Mouse (Mus musculus): Measurements from ENCODE around the gene Ankfn1. TPM values are rescaled to one million over a fixed set of nuclear protein-coding genes. Genes with fewer than 3 reads are reported as not detected.
A peak's percentile ranks its signal among the peaks of the same experiment; 100 is the strongest.

The Ankfn1 gene
- polyA plus RNA-seq, 1 experiment from 2014 or later, result 4.4 TPM

- H3K36me3 ChIP-seq (ENCODE audit: control insufficient read depth, insufficient read depth, low read length), result no peaks in the 10 kb centered on the region
- 61% methylated on average over 4 of the region's 4 CpGs for WGBS
- no peak overlapping the region for H3K4me2 ChIP-seq (ENCODE audit: low read depth, low read length, severe bottlenecking)
- no peak overlapping the region for H3K9ac ChIP-seq (ENCODE audit: low read length)
- H3K9me3 ChIP-seq (ENCODE audit: control insufficient read depth, low read length), result no peaks in the 10 kb centered on the region
- no peak overlapping the region for H3K27ac ChIP-seq (ENCODE audit: low read depth, low read length)
- ATAC-seq (replicated peaks; ENCODE audit: low FRiP score) (no peak), DNase-seq (ENCODE audit: low spot score) (no peak)
- no peaks in the 10 kb centered on the region for H3K27me3 ChIP-seq (ENCODE audit: control insufficient read depth, insufficient read depth, low read length)
- H3K4me1 ChIP-seq (replicated peaks; ENCODE audit: control insufficient read depth, insufficient read depth, low read length), result no peaks in the 10 kb centered on the region
- H3K4me3 ChIP-seq (ENCODE audit: low read depth, low read length), result no peak overlapping the region
These were observed 322.8 kb downstream of the Ankfn1 start for GRCm38 (mm10) chr11:89454702-89455101.

DNA sequence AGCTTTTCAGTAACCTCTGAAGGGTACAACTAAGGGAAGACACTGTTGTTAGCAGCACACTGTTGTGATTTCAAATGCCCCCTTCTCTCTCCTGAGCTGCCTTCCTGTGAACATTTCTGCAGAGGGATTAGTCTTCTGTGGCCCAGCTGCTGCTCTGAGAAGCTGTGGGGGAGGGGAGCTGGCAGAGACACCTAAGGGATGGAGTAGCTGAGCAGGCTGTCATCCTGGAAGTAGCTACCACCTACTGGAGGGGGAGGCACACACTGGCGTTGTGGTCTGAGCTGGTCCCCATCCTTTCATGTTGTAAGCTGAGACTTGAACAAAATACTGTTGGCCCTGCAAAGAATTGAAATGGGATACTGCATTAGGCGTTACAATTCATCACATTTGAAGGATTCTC lies 324.6 kb downstream of the Ankfn1 start:
- Histone ChIP-seq H3K27me3 (ENCODE audit: control insufficient read depth, insufficient read depth, low read length) (no peaks in the 10 kb centered on the region), H3K9me3 (ENCODE audit: control insufficient read depth, low read length) (no peaks in the 10 kb centered on the region), H3K9ac (ENCODE audit: low read length) (no peak overlapping the region), H3K36me3 (ENCODE audit: control insufficient read depth, insufficient read depth, low read length) (no peaks in the 10 kb centered on the region), H3K4me3 (ENCODE audit: low read depth, low read length) (no peak overlapping the region), H3K4me2 (ENCODE audit: low read depth, low read length, severe bottlenecking) (no peak overlapping the region), H3K4me1 (replicated peaks; ENCODE audit: control insufficient read depth, insufficient read depth, low read length) (no peaks in the 10 kb centered on the region), H3K27ac (ENCODE audit: low read depth, low read length) (no peak overlapping the region)
- ATAC-seq (replicated peaks; ENCODE audit: low FRiP score) (0 out of 2 replicates have a peak, but pooled peaks have one; percentile 18), DNase-seq (ENCODE audit: low spot score) (peak; percentile 53)
- WGBS, result 15% methylated on average over 2 of the region's 2 CpGs

GRCm38 (mm10) chr11:89450406-89450805 lies 327.0 kb downstream of the Ankfn1 start:
- Histone ChIP-seq H3K27ac (ENCODE audit: low read depth, low read length) (no peak overlapping the region), H3K36me3 (ENCODE audit: control insufficient read depth, insufficient read depth, low read length) (no peaks in the 10 kb centered on the region), H3K9me3 (ENCODE audit: control insufficient read depth, low read length) (no peaks in the 10 kb centered on the region), H3K4me2 (ENCODE audit: low read depth, low read length, severe bottlenecking) (no peak overlapping the region), H3K4me1 (replicated peaks; ENCODE audit: control insufficient read depth, insufficient read depth, low read length) (no peaks in the 10 kb centered on the region; the same call in 1 of the 2 replicates), H3K4me3 (ENCODE audit: low read depth, low read length) (no peak overlapping the region), H3K9ac (ENCODE audit: low read length) (no peak overlapping the region), H3K27me3 (ENCODE audit: control insufficient read depth, insufficient read depth, low read length) (no peaks in the 10 kb centered on the region)
- no peak for ATAC-seq (replicated peaks; ENCODE audit: low FRiP score)
- no peak for DNase-seq (ENCODE audit: low spot score)
- WGBS, result 69% methylated on average over 4 of the region's 4 CpGs

DNA sequence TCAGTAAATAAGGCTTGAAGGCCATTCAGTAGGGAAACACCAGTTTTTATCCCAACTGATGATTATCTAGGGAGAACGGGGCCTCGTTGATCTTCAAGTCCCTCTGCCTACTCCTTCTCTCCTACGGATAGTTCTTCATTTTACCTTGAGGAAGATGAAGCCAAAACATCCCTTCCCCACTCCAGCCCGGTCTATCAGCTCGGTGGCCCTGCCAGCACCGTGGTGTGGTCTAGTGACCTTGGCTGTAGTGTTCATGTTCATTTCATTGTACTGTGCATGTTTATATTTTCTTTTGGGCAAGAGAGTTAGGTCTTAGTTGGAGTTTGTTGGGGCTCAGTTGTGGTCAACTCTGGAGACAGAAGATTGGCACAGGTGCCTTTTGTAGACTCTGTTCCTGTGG lies 328.5 kb downstream of the Ankfn1 start:
- Histone ChIP-seq H3K4me2 (ENCODE audit: low read depth, low read length, severe bottlenecking) (no peak overlapping the region), H3K36me3 (ENCODE audit: control insufficient read depth, insufficient read depth, low read length) (no peaks in the 10 kb centered on the region), H3K9me3 (ENCODE audit: control insufficient read depth, low read length) (no peaks in the 10 kb centered on the region), H3K27ac (ENCODE audit: low read depth, low read length) (no peak overlapping the region), H3K27me3 (ENCODE audit: control insufficient read depth, insufficient read depth, low read length) (no peaks in the 10 kb centered on the region), H3K4me3 (ENCODE audit: low read depth, low read length) (no peak overlapping the region), H3K9ac (ENCODE audit: low read length) (no peak overlapping the region), H3K4me1 (replicated peaks; ENCODE audit: control insufficient read depth, insufficient read depth, low read length) (no peaks in the 10 kb centered on the region; the same call in 1 of the 2 replicates)
- ATAC-seq (replicated peaks; ENCODE audit: low FRiP score) (no peak), DNase-seq (ENCODE audit: low spot score) (no peak)
- 93% methylated on average over 6 of the region's 6 CpGs for WGBS

- Histone ChIP-seq H3K4me3 (ENCODE audit: low read depth, low read length) (no peak overlapping the region), H3K27ac (ENCODE audit: low read depth, low read length) (no peak overlapping the region), H3K36me3 (ENCODE audit: control insufficient read depth, insufficient read depth, low read length) (no peaks in the 10 kb centered on the region), H3K9me3 (ENCODE audit: control insufficient read depth, low read length) (no peaks in the 10 kb centered on the region), H3K27me3 (ENCODE audit: control insufficient read depth, insufficient read depth, low read length) (no peaks in the 10 kb centered on the region), H3K4me2 (ENCODE audit: low read depth, low read length, severe bottlenecking) (no peak overlapping the region), H3K4me1 (replicated peaks; ENCODE audit: control insufficient read depth, insufficient read depth, low read length) (no peaks in the 10 kb centered on the region; the same call in 1 of the 2 replicates), H3K9ac (ENCODE audit: low read length) (no peak overlapping the region)
- DNase-seq (ENCODE audit: low spot score) (no peak), ATAC-seq (replicated peaks; ENCODE audit: low FRiP score) (no peak)
- WGBS, result 68% methylated on average over 12 of the region's 12 CpGs
These were observed 330.0 kb downstream of the Ankfn1 start for GRCm38 (mm10) chr11:89447477-89447876.

- Histone ChIP-seq H3K9ac (ENCODE audit: low read length) (no peak overlapping the region), H3K27me3 (ENCODE audit: control insufficient read depth, insufficient read depth, low read length) (no peaks in the 10 kb centered on the region), H3K9me3 (ENCODE audit: control insufficient read depth, low read length) (no peaks in the 10 kb centered on the region), H3K36me3 (ENCODE audit: control insufficient read depth, insufficient read depth, low read length) (no peaks in the 10 kb centered on the region), H3K4me3 (ENCODE audit: low read depth, low read length) (no peak overlapping the region), H3K27ac (ENCODE audit: low read depth, low read length) (no peak overlapping the region), H3K4me2 (ENCODE audit: low read depth, low read length, severe bottlenecking) (no peak overlapping the region), H3K4me1 (replicated peaks; ENCODE audit: control insufficient read depth, insufficient read depth, low read length) (no peaks in the 10 kb centered on the region)
- DNase-seq (ENCODE audit: low spot score), result no peak
- no peak for ATAC-seq (replicated peaks; ENCODE audit: low FRiP score)
- 85% methylated on average over 6 of the region's 6 CpGs for WGBS
These were observed 336.9 kb downstream of the Ankfn1 start for GRCm38 (mm10) chr11:89440566-89440965.

- Histone ChIP-seq H3K4me3 (ENCODE audit: low read depth, low read length) (no peak overlapping the region), H3K9ac (ENCODE audit: low read length) (no peak overlapping the region), H3K36me3 (ENCODE audit: control insufficient read depth, insufficient read depth, low read length) (no peaks in the 10 kb centered on the region), H3K4me2 (ENCODE audit: low read depth, low read length, severe bottlenecking) (no peak overlapping the region), H3K9me3 (ENCODE audit: control insufficient read depth, low read length) (no peaks in the 10 kb centered on the region), H3K27me3 (ENCODE audit: control insufficient read depth, insufficient read depth, low read length) (no peaks in the 10 kb centered on the region), H3K27ac (ENCODE audit: low read depth, low read length) (no peak overlapping the region), H3K4me1 (replicated peaks; ENCODE audit: control insufficient read depth, insufficient read depth, low read length) (0 out of 2 replicates have a peak, but pooled peaks cover 2% of the 10 kb centered on the region)
- DNase-seq (ENCODE audit: low spot score) (no peak), ATAC-seq (replicated peaks; ENCODE audit: low FRiP score) (no peak)
- 59% methylated on average over 3 of the region's 3 CpGs for WGBS
These were observed 353.1 kb downstream of the Ankfn1 start for GRCm38 (mm10) chr11:89424358-89424757.

DNA sequence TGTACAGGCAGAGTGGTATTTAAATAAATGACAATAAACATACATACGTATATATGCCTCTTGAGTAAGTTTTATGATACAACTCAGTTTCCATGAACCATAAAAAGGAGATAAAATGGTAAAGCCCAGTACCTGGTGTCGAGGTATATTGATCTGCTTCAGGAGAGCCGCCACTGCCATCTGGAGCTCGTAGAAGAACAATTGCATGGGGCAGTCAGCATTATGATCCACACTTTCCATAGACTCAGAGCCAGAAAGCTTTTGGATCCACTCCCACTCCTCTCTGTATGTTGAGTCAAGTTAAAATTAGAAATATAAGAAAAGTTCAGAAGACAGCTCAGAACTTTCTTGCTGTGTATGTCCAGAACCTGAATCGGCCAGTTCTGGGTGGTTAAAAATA lies 354.8 kb downstream of the Ankfn1 start:
- H3K27me3 ChIP-seq (ENCODE audit: control insufficient read depth, insufficient read depth, low read length), result no peaks in the 10 kb centered on the region
- H3K9me3 ChIP-seq (ENCODE audit: control insufficient read depth, low read length), result no peaks in the 10 kb centered on the region
- H3K27ac ChIP-seq (ENCODE audit: low read depth, low read length), result no peak overlapping the region
- H3K36me3 ChIP-seq (ENCODE audit: control insufficient read depth, insufficient read depth, low read length), result no peaks in the 10 kb centered on the region
- H3K9ac ChIP-seq (ENCODE audit: low read length), result no peak overlapping the region
- no peak overlapping the region for H3K4me2 ChIP-seq (ENCODE audit: low read depth, low read length, severe bottlenecking)
- ATAC-seq (replicated peaks; ENCODE audit: low FRiP score) (no peak), DNase-seq (ENCODE audit: low spot score) (no peak)
- H3K4me1 ChIP-seq (replicated peaks; ENCODE audit: control insufficient read depth, insufficient read depth, low read length), result no peaks in the 10 kb centered on the region
- H3K4me3 ChIP-seq (ENCODE audit: low read depth, low read length), result no peak overlapping the region
- WGBS, result 91% methylated on average over 5 of the region's 5 CpGs

DNA sequence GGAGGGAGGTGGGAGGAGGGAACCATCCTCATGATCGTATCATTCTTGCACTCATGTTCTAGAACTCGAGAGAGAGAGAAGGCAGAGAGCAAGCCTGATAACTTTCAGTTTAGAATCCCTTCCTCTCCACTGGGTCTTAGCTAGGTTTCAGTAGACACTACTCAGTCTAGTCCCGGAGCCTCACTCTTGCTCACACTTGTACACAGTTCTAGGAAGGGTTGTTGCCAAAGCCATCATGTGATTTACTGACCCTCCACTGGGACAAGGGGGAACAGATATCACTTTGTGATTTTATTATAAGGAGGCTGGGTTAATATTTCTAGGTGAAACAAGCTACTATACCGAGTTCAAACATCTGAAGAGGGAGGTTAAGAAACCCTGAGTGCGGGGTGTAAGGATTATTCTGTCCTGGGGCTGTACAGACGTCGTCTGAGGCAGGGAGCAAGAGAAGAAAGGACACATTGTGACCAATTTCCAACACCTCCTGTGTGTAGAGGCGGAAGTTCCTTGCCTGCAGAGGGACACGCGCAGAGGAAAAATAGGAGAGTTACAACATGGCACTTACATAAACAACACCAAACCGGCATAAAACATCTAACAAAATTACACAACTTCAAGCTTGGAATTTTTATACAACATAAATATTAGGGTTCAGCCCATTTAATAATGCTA lies 356.6 kb downstream of the Ankfn1 start:
- WGBS, result 69% methylated on average over 11 of the region's 11 CpGs
- no peaks in the 10 kb centered on the region for H3K27me3 ChIP-seq (ENCODE audit: control insufficient read depth, insufficient read depth, low read length)
- no peak overlapping the region for H3K4me2 ChIP-seq (ENCODE audit: low read depth, low read length, severe bottlenecking)
- no peaks in the 10 kb centered on the region for H3K4me1 ChIP-seq (replicated peaks; ENCODE audit: control insufficient read depth, insufficient read depth, low read length)
- ATAC-seq (replicated peaks; ENCODE audit: low FRiP score) (no peak), DNase-seq (ENCODE audit: low spot score) (no peak)
- no peaks in the 10 kb centered on the region for H3K9me3 ChIP-seq (ENCODE audit: control insufficient read depth, low read length)
- H3K36me3 ChIP-seq (ENCODE audit: control insufficient read depth, insufficient read depth, low read length), result no peaks in the 10 kb centered on the region
- H3K9ac ChIP-seq (ENCODE audit: low read length), result no peak overlapping the region
- no peak overlapping the region for H3K4me3 ChIP-seq (ENCODE audit: low read depth, low read length)
- H3K27ac ChIP-seq (ENCODE audit: low read depth, low read length), result no peak overlapping the region
